Mouse (Mus musculus): Measurements from ENCODE around the gene Tmem217.

DNA sequence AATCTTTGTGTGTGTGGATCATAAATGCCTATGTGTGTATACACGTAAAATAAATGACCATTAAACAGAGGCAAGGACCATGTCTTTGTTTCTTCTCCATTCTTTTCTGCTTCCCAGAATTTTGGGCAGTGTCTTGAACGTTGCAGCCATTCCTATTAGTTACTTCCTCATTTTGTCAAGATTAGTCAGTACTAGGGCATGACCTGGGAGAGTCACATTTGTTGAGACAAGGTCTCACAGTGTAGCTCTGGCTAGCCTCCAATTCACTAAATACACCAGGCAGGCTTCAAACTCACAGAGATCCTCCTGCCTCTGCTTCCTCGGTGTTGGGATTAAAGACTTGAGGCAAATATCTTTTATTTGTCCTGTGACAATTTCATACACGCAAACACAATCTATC, 73.9 kb downstream of the Tmem217 start:
- TF ChIP-seq CTCF (conservative IDR thresholded peaks at IDR 0.05 in 1 of 2, IDR thresholded peaks at IDR 0.05 in 1 of 2; ENCODE audit: low read depth in 2 of 2, low read length in 2 of 2) (no peak), RCOR1 (conservative IDR thresholded peaks at IDR 0.05; ENCODE audit: low read depth, low read length) (no peak)

Measured in CH12.LX (cell line).